7 mouse cellular contexts compared by ENCODE assay signal in genomic region chr17:28013259-28013875, GRCm38 (mm10).
A peak's percentile ranks its signal among the peaks of the same experiment; 100 is the strongest.
DNase-seq lines count a peak whose midpoint lies in the region; ATAC-seq and TF ChIP-seq lines count a peak whose summit lies in the region.

No protein-coding gene starts in this region.

- DNase-seq in G1E (ENCODE audit: low spot score): peak; percentile 31
- peak; percentile 54 for DNase-seq in adrenal gland, postnatal 25 days
- DNase-seq in induced T-regulatory cell, adult 2 months (ENCODE audit: low read depth): peak; percentile 89
- no peak for DNase-seq in liver, adult 2 months (ENCODE audit: extremely low read depth, low read depth, low spot score)
- DNase-seq in midbrain, postnatal 0 days (ENCODE audit: low spot score): peak; percentile 86

- H3K9me3 ChIP-seq in G1E (replicated peaks): no peaks in the 10 kb centered on the region
- H3K9me3 ChIP-seq in forebrain, embryonic 16.5 days (ENCODE audit: control insufficient read depth, low read length): no peaks in the 10 kb centered on the region
- H3K9me3 ChIP-seq in midbrain, postnatal 0 days (ENCODE audit: low read length): no peaks in the 10 kb centered on the region
- H3K9me3 ChIP-seq in stomach, embryonic 16.5 days (replicated peaks; ENCODE audit: control insufficient read depth, low read length): no peaks in the 10 kb centered on the region

- peak overlapping the region; percentile 29 for H3K27ac ChIP-seq in forebrain, embryonic 16.5 days (ENCODE audit: low read length)
- peak overlapping the region; percentile 8; the same call in 1 of the 2 replicates for H3K27ac ChIP-seq in liver, adult 2 months (replicated peaks; ENCODE audit: insufficient read depth, low read depth, low read length)
- peak overlapping the region; percentile 55 for H3K27ac ChIP-seq in midbrain, postnatal 0 days (ENCODE audit: low read depth, low read length)
- H3K27ac ChIP-seq in stomach, embryonic 16.5 days (ENCODE audit: low read length): peak overlapping the region; percentile 96

- H3K79me2 ChIP-seq in liver, adult 2 months (ENCODE audit: control insufficient read depth, insufficient read depth, low read length): peaks cover 8% of the 10 kb centered on the region; the same call in 1 of the 2 replicates

- peak overlapping the region; percentile 41 for H3K4me2 ChIP-seq in forebrain, embryonic 16.5 days (ENCODE audit: low read length)
- H3K4me2 ChIP-seq in midbrain, postnatal 0 days (ENCODE audit: low read depth, low read length, poor library complexity, severe bottlenecking): peak overlapping the region; percentile 32
- peak overlapping the region; percentile 46 for H3K4me2 ChIP-seq in stomach, embryonic 16.5 days (ENCODE audit: low read depth, low read length)

- H3K9ac ChIP-seq in forebrain, embryonic 16.5 days (replicated peaks; ENCODE audit: low read depth, low read length): peak overlapping the region; percentile 37
- no peak overlapping the region for H3K9ac ChIP-seq in liver, adult 2 months (ENCODE audit: low read depth, low read length)
- H3K9ac ChIP-seq in midbrain, postnatal 0 days (replicated peaks; ENCODE audit: low read length, poor library complexity, severe bottlenecking): 0 out of 2 replicates have a peak overlapping the region, but pooled peaks have one; percentile 9
- peak overlapping the region; percentile 62 for H3K9ac ChIP-seq in stomach, embryonic 16.5 days (ENCODE audit: low read length)

- 0 out of 2 replicates have a peak, but pooled peaks have one; percentile 14 for TF ChIP-seq POLR2A in liver, adult 2 months (IDR thresholded peaks at IDR 0.05; ENCODE audit: extremely low read depth, insufficient read depth, low read length)

- no peak overlapping the region for H3K4me3 ChIP-seq in G1E (ENCODE audit: low read depth, low read length)
- H3K4me3 ChIP-seq in forebrain, embryonic 16.5 days (replicated peaks; ENCODE audit: low read length): peak overlapping the region; percentile 14
- H3K4me3 ChIP-seq in liver, adult 2 months (ENCODE audit: insufficient read depth, low read depth, low read length): no peak overlapping the region
- H3K4me3 ChIP-seq in midbrain, postnatal 0 days (ENCODE audit: low read depth, low read length): no peak overlapping the region
- 0 out of 2 replicates have a peak overlapping the region, but pooled peaks have one; percentile 5 for H3K4me3 ChIP-seq in stomach, embryonic 16.5 days (replicated peaks; ENCODE audit: low read length)

- H3K4me1 ChIP-seq in G1E (ENCODE audit: insufficient read depth, low read depth, low read length): peaks cover 4% of the 10 kb centered on the region; the same call in 1 of the 2 replicates
- peaks cover 20% of the 10 kb centered on the region for H3K4me1 ChIP-seq in forebrain, embryonic 16.5 days (replicated peaks; ENCODE audit: control insufficient read depth, insufficient read depth, low read length)
- H3K4me1 ChIP-seq in liver, adult 2 months (ENCODE audit: control insufficient read depth, insufficient read depth, low read length): peaks cover 43% of the 10 kb centered on the region
- H3K4me1 ChIP-seq in midbrain, postnatal 0 days (ENCODE audit: insufficient read depth, low read length): peaks cover 13% of the 10 kb centered on the region; the same call in 1 of the 2 replicates
- peaks cover 82% of the 10 kb centered on the region for H3K4me1 ChIP-seq in stomach, embryonic 16.5 days (ENCODE audit: control insufficient read depth, insufficient read depth, low read length)

- peaks cover 80% of the 10 kb centered on the region for H3K36me3 ChIP-seq in G1E (replicated peaks)
- H3K36me3 ChIP-seq in forebrain, embryonic 16.5 days (ENCODE audit: control insufficient read depth, insufficient read depth): no peaks in the 10 kb centered on the region
- no peaks in the 10 kb centered on the region for H3K36me3 ChIP-seq in liver, adult 2 months (ENCODE audit: control insufficient read depth, insufficient read depth, low read length)
- H3K36me3 ChIP-seq in midbrain, postnatal 0 days (ENCODE audit: insufficient read depth, low read length): peaks cover 11% of the 10 kb centered on the region
- no peaks in the 10 kb centered on the region for H3K36me3 ChIP-seq in stomach, embryonic 16.5 days (ENCODE audit: control insufficient read depth, insufficient read depth, low read length)

- 12% methylated on average over 12 of the region's 12 CpGs for WGBS in forebrain, embryonic 16.5 days
- WGBS in liver, adult 2 months: 67% methylated on average over 12 of the region's 12 CpGs
- WGBS in midbrain, postnatal 0 days: 13% methylated on average over 11 of the region's 12 CpGs
- 11% methylated on average over 12 of the region's 12 CpGs for WGBS in stomach, embryonic 16.5 days

- H3K27me3 ChIP-seq in G1E (ENCODE audit: insufficient read depth, low read length): no peaks in the 10 kb centered on the region
- H3K27me3 ChIP-seq in forebrain, embryonic 16.5 days (replicated peaks; ENCODE audit: control insufficient read depth, insufficient read depth, low read length): no peaks in the 10 kb centered on the region
- no peaks in the 10 kb centered on the region for H3K27me3 ChIP-seq in liver, adult 2 months (ENCODE audit: control insufficient read depth, insufficient read depth, low read length)
- no peaks in the 10 kb centered on the region for H3K27me3 ChIP-seq in midbrain, postnatal 0 days (ENCODE audit: insufficient read depth, low read length)
- no peaks in the 10 kb centered on the region for H3K27me3 ChIP-seq in stomach, embryonic 16.5 days (ENCODE audit: control insufficient read depth, insufficient read depth, low read length)

- no peak for ATAC-seq in G1E (ENCODE audit: extremely low read depth, insufficient number of reproducible peaks, low FRiP score, poor library complexity, severe bottlenecking)
- ATAC-seq in forebrain, embryonic 16.5 days: peak; percentile 94
- peak; percentile 85 for ATAC-seq in midbrain, postnatal 0 days (ENCODE audit: low FRiP score)
- ATAC-seq in stomach, embryonic 16.5 days (ENCODE audit: insufficient read depth, low FRiP score): peak; percentile 91

- TF ChIP-seq CTCF in G1E (IDR thresholded peaks at IDR 0.05; ENCODE audit: low read depth, low read length): no peak
- TF ChIP-seq CTCF in liver, adult 2 months (IDR thresholded peaks at IDR 0.05; ENCODE audit: low read depth, low read length): peak; percentile 54
- peak; percentile 80 for TF ChIP-seq CTCF in midbrain, postnatal 0 days (IDR thresholded peaks at IDR 0.05)

Comparison
In these comparisons a context has a peak if more than half of its experiments do, and no peak if none do; other contexts are left out.
1. H3K4me3 ChIP-seq: peak in forebrain, embryonic 16.5 days (single experiment) and stomach, embryonic 16.5 days (single experiment); none in G1E (single experiment), liver, adult 2 months (single experiment) and midbrain, postnatal 0 days (single experiment).
2. H3K27ac ChIP-seq: peak in every context shown above with its lines; median percentile 96 in stomach, embryonic 16.5 days; 55 in midbrain, postnatal 0 days; 29 in forebrain, embryonic 16.5 days; 8 in liver, adult 2 months.
3. Peak in every context shown above with its lines, with median percentiles within 50 percentile points of each other: H3K4me2 ChIP-seq.